Mouse (Mus musculus): ENCODE measurements around the gene Tbccd1.
"Not testable (repeated sequence)": the region's sequence is repeated elsewhere in the genome, so short reads cannot be mapped to it uniquely, and the experiment has no call there.

DNA sequence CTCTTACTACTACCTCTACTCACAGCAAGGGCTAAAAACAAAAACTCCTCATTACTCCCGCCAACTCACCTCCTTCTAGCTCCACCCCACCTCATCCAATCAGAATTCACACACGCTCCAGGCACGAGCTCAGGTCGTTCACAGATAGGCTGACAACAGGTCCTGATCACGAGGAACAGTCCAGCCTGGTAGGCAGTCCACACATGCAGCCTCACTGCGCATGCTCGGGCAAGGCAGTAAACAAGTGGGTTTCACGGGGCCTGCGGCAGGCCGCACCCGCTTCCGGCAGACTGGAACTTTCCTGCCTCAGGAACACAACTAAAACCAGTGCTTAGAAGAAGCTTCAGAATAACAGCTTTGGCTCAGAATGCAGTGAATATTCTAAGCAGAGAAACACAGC, 79.2 kb downstream of the Tbccd1 start:
- not testable (repeated sequence) for TF ChIP-seq CTCF (IDR thresholded peaks at IDR 0.05; ENCODE audit: control insufficient read depth, insufficient read depth, insufficient read length); MAX (IDR thresholded peaks at IDR 0.05); USF1 (IDR thresholded peaks at IDR 0.05; ENCODE audit: low read depth); FOSL1 (IDR thresholded peaks at IDR 0.05; ENCODE audit: insufficient read depth, low read length, poor library complexity, severe bottlenecking); MYOG (IDR thresholded peaks at IDR 0.05; ENCODE audit: control insufficient read depth, extremely low read depth, insufficient read length); CEBPB (IDR thresholded peaks at IDR 0.05; ENCODE audit: low read depth); MYOD1 (IDR thresholded peaks at IDR 0.05; ENCODE audit: control insufficient read depth, insufficient read length, low read depth)
